Mouse (Mus musculus): ENCODE data around the gene Peak1.

Peak1 gene

GRCm38 (mm10) chr9:56415393-56415792, 2.5 kb downstream of the Peak1 start:
- DNase-seq, result no peak

GRCm38 (mm10) chr9:56414322-56414721, 3.5 kb downstream of the Peak1 start:
- DNase-seq, result no peak

GRCm38 (mm10) chr9:56412716-56413115, 5.2 kb downstream of the Peak1 start:
- DNase-seq, result no peak

GRCm38 (mm10) chr9:56409928-56410327, 7.9 kb downstream of the Peak1 start:
- DNase-seq, result no peak

GRCm38 (mm10) chr9:56404619-56405018, 13.2 kb downstream of the Peak1 start:
- no peak for DNase-seq

- no peak for DNase-seq
Observed at GRCm38 (mm10) chr9:56396306-56396705, 21.6 kb downstream of the Peak1 start.

- no peak for DNase-seq
Observed at GRCm38 (mm10) chr9:56392857-56393256, 25.0 kb downstream of the Peak1 start.

GRCm38 (mm10) chr9:56382786-56383185, 35.1 kb downstream of the Peak1 start:
- DNase-seq, result no peak

- peak; percentile 7 for DNase-seq
Observed at GRCm38 (mm10) chr9:56374401-56374800, 43.5 kb downstream of the Peak1 start.

GRCm38 (mm10) chr9:56370710-56371109, 47.2 kb downstream of the Peak1 start:
- no peak for DNase-seq

- DNase-seq, result no peak
Observed at GRCm38 (mm10) chr9:56368814-56369213, 49.1 kb downstream of the Peak1 start.

- DNase-seq, result no peak
Observed at GRCm38 (mm10) chr9:56363306-56363705, 54.6 kb downstream of the Peak1 start.

- DNase-seq, result no peak
Observed at GRCm38 (mm10) chr9:56359261-56359660, 58.6 kb downstream of the Peak1 start.

GRCm38 (mm10) chr9:56355186-56355585, 62.7 kb downstream of the Peak1 start:
- no peak for DNase-seq

GRCm38 (mm10) chr9:56346321-56346720, 71.5 kb downstream of the Peak1 start:
- no peak for DNase-seq

GRCm38 (mm10) chr9:56339426-56340195, 78.3 kb downstream of the Peak1 start:
- DNase-seq, result no peak

GRCm38 (mm10) chr9:56334363-56334762, 83.5 kb downstream of the Peak1 start:
- no peak for DNase-seq

- DNase-seq, result no peak
Observed at GRCm38 (mm10) chr9:56332774-56333173, 85.1 kb downstream of the Peak1 start.

- DNase-seq, result no peak
Observed at GRCm38 (mm10) chr9:56326511-56327005, 91.3 kb downstream of the Peak1 start.

- no peak for DNase-seq
Observed at GRCm38 (mm10) chr9:56325725-56326124, 92.1 kb downstream of the Peak1 start.

GRCm38 (mm10) chr9:56324576-56325355, 93.1 kb downstream of the Peak1 start:
- DNase-seq, result no peak

- no peak for DNase-seq
Observed at GRCm38 (mm10) chr9:56321291-56321690, 96.6 kb downstream of the Peak1 start.

- DNase-seq, result no peak
Observed at GRCm38 (mm10) chr9:56314326-56314725, 103.5 kb downstream of the Peak1 start.

- DNase-seq, result no peak
Observed at GRCm38 (mm10) chr9:56309079-56309478, 108.8 kb downstream of the Peak1 start.
